Mouse (Mus musculus) bone marrow, adult 2 months (tissue): ENCODE measurements around the gene Tmtc1.

Experiments used
- CTCF ChIP-seq: fragments of 200-500 bp; IDR thresholded peaks from 2 replicates; pipeline ENCODE4 v1.5.1; 2011; ENCODE audit warnings: low read length, control low read depth; ENCODE audit not compliant: control insufficient read depth, insufficient read depth
- POLR2A ChIP-seq: fragments of 200-500 bp; IDR thresholded peaks from 2 replicates; pipeline ENCODE4 v1.6.1; 2011; ENCODE audit warnings: low read depth, mild to moderate bottlenecking, control low read depth, low read length, borderline replicate concordance; ENCODE audit not compliant: control insufficient read depth

DNA sequence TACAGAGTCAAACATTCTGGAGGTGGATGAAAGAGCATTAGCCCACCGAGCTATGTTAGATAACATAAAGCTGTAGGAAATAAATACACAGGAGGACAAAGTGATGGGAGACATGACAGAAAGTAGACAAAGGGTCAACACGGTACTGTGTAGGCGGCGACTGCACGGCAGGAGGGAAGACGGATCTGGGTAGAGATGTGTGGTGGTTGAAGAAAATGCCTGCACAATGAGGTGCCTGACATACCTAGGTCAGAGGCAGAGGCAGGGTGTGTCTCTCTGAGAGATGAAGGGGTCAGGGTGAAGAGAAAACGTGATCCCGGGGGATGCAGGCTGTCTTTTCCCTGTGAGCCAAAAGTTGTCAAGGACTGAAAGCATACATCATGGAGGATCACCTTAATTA, 185.1 kb downstream of the Tmtc1 start:
- TF ChIP-seq POLR2A (no peak), CTCF (no peak)
